Mouse (Mus musculus) erythroblast, embryonic 14.5 days (primary cell): ENCODE data around the gene Gm38392.

Experiments used
- GATA1 ChIP-seq: IDR thresholded peaks from 2 replicates; pipeline ENCODE4 v1.6.1; 2012; ENCODE audit warnings: low read length, inconsistent platforms, mixed read lengths
- TAL1 ChIP-seq: IDR thresholded peaks from 3 replicates; pipeline ENCODE4 v1.6.1; 2012; ENCODE audit warnings: low read length, inconsistent platforms, mixed read lengths

DNA sequence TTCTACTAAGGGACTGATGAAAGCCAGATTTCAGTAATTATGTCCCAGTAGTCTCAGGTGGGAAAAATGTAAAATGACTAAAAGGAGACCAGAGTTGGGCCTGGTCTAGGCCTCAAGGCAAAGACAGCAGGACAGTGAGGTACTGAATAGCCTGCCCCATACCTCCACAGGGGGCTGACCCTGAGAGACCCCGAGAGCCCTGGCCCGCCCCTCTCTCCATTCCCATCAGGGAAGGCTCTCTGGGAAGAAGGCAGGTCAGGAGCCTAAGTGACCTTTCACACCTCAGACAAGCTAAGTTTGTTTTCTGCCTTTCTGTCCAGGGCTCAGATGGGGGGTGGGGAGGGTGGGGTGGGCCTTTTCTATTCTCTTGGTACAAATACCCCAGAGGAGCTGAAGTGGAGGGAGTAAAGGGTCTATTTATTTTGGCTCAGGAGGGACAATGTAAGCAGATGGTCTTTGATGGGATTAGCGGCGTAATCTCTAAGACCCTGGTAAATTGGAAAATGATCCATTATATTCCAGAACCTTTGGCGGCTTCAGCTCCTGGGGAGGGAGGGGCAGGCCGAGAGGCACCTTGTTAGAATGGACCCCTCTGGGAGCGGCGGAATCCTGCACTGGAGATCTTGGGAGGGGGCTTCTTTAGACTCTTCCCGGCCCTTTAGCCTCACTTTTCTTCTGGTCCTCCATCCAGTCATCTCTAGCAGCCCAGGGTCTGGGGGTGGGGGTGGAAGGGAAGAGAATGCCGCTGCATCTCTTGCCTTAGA is 89.1 kb downstream of the Gm38392 start:
- TF ChIP-seq GATA1 (no peak), TAL1 (no peak)
